Mouse (Mus musculus) ES-Bruce4 (cell line): ENCODE results near the gene Plagl1.

ENCODE experiments used
- EP300 ChIP-seq: IDR thresholded peaks from 2 replicates; pipeline ENCODE4 v1.6.1; 2011; ENCODE audit warnings: low read depth, low read length; ENCODE audit not compliant: insufficient read depth
- POLR2A ChIP-seq: IDR thresholded peaks from one replicate; pipeline ENCODE4 v1.8.1; 2011; ENCODE audit warnings: low read length; ENCODE audit not compliant: insufficient read depth

- TF ChIP-seq EP300 = no peak
- no peak for TF ChIP-seq POLR2A
Observed at GRCm38 (mm10) chr10:13160913-13161312, 100.6 kb downstream of the Plagl1 start.
